Mouse (Mus musculus): ENCODE results near the gene Sft2d2.

Sft2d2 gene

GRCm38 (mm10) chr1:165190571-165191273 is 3.5 kb downstream of the Sft2d2 start:
- DNase-seq = no peak

- DNase-seq = no peak
Observed at GRCm38 (mm10) chr1:165190068-165190467, 4.2 kb downstream of the Sft2d2 start.

GRCm38 (mm10) chr1:165188806-165189580 is 5.2 kb downstream of the Sft2d2 start:
- no peak for DNase-seq

- no peak for DNase-seq
Observed at GRCm38 (mm10) chr1:165187357-165187756, 6.9 kb downstream of the Sft2d2 start.

GRCm38 (mm10) chr1:165186491-165186890 is 7.7 kb downstream of the Sft2d2 start:
- no peak for DNase-seq

GRCm38 (mm10) chr1:165185116-165185515 is 9.1 kb downstream of the Sft2d2 start:
- DNase-seq = no peak

GRCm38 (mm10) chr1:165184178-165184577 is 10.1 kb downstream of the Sft2d2 start:
- no peak for DNase-seq

GRCm38 (mm10) chr1:165183400-165183799 is 10.8 kb downstream of the Sft2d2 start:
- no peak for DNase-seq

GRCm38 (mm10) chr1:165179321-165179720 is 14.9 kb downstream of the Sft2d2 start:
- DNase-seq = no peak

- DNase-seq = peak in 1 of 2 experiments; percentile 24
Observed at GRCm38 (mm10) chr1:165178075-165178474, 16.2 kb downstream of the Sft2d2 start.

GRCm38 (mm10) chr1:165174059-165174616 is 20.1 kb downstream of the Sft2d2 start:
- no peak for DNase-seq

- no peak for DNase-seq
Observed at GRCm38 (mm10) chr1:165171277-165171676, 23.0 kb downstream of the Sft2d2 start.

GRCm38 (mm10) chr1:165170157-165170556 is 24.1 kb downstream of the Sft2d2 start:
- no peak for DNase-seq

- DNase-seq = no peak
Observed at GRCm38 (mm10) chr1:165169462-165169861, 24.8 kb downstream of the Sft2d2 start.

GRCm38 (mm10) chr1:165164920-165165319 is 29.3 kb downstream of the Sft2d2 start:
- DNase-seq = no peak

- DNase-seq = no peak
Observed at GRCm38 (mm10) chr1:165160723-165161405, 33.4 kb downstream of the Sft2d2 start, which contains the start of gene Tbx19. Tbx19 (minus strand) TSS chr1:165160773.

- DNase-seq = no peak
Observed at GRCm38 (mm10) chr1:165158841-165159240, 35.4 kb downstream of the Sft2d2 start.

- DNase-seq = no peak
Observed at GRCm38 (mm10) chr1:165154162-165154561, 40.1 kb downstream of the Sft2d2 start.

- no peak for DNase-seq
Observed at GRCm38 (mm10) chr1:165151216-165151615, 43.0 kb downstream of the Sft2d2 start.

GRCm38 (mm10) chr1:165142343-165142916 is 51.8 kb downstream of the Sft2d2 start:
- no peak for DNase-seq

GRCm38 (mm10) chr1:165140227-165140626 is 54.0 kb downstream of the Sft2d2 start:
- no peak for DNase-seq

- DNase-seq = no peak
Observed at GRCm38 (mm10) chr1:165133858-165134257, 60.4 kb downstream of the Sft2d2 start.

- no peak for DNase-seq
Observed at GRCm38 (mm10) chr1:165133279-165133678, 61.0 kb downstream of the Sft2d2 start.
